Mouse (Mus musculus) left cerebral cortex, postnatal 25 days (tissue): ENCODE measurements around the gene Fars2. TPM values are rescaled to one million over a fixed set of nuclear protein-coding genes. Genes with fewer than 3 reads are reported as not detected.

ENCODE experiments used
- DNase-seq, 2 experiments: peaks; one replicate each; pipeline ENCODE4 v3.0.0; 2022; ENCODE audit warnings: low spot score in 2 of 2, mixed read lengths in 1 of 2
- intact Hi-C: fragments of 180-260 bp; cut with DNase I; formaldehyde crosslinking; loops from one replicate; pipeline ENCODE4 v1.15.1; 2025
- total RNA-seq, 2 experiments: library from RNA; stranded (reverse); gene quantifications; 2 replicates each; pipeline ENCODE4 v1.2.3; 2021

Fars2 gene
- total RNA-seq, 2 experiments from 2014 or later, result 33.9 to 39.1 TPM

DNA sequence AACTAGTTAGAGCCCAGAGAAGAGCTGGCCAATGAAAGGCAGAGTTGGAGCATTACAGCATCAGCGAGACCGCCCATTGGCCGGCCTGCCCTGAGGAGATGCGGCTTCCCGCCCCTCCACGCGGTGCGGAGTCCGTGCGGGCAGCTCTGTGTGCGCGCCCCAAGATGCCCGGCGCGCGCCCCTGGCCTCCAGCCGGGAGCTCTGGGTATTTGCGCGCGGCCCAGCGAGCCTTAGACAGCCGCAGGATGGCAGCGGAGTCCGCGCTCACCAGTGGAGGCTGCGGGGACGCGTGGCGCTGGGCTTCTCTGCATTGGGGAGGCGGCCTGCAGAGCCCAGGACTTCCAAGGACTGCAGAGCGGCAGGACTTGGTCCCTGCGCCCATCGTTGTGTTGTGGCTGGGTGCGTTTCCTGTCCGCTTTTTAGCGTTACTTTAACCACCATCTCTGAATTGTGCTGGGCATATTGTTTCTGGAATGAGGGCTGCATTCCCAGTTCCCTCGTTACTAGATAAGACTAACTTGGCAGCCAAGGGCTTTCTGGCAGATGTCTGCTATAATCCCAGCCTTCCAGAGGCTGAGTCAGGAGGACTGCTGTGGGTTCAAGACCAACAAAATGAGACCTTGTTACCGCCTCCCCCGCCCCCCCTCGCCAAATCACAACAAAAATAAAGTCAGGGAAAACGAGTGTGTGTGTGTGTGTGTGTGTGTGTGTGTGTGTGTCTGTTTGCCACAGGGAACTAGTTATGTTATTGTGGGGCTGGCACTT lies 461.5 kb downstream of the Fars2 start:
- intact Hi-C loops, result loop anchor here (2.0 to 10.0 kb wide), 4 partner anchors 72 to 736 kb away; no protein-coding TSS in a partner anchor
- DNase-seq, result peak; percentile 90 to 94

DNA sequence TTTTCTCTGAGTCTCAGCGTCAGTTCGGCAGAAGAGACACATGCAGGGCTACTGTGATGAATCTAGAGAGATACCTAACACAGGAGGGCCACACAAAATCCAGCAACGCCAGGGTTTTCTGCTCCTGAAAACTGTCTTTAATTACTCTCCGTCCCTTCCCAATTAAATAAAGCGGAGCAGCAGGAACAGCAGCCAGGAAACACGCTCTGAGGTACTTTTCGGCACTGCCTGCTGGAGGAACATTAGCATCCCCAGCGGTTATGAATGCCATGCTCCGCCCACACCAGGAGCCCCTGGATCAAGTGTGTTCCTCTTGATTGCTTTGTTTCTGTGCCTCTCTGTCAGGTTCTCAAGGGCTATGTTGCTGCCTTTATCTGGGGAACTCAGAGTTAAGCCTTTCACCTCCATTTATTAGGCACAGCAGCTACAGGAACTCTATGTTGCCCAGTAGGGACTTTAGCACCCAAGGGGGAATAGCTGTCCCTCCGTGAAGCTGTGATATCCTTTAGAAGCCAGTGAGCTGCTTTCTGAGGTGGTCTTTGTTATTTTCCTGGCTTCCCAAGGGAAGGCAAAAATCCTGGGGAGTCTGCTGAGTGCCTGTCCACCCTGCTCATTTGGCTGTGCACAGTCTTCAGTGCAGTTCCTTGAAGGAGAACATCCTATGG lies 465.3 kb downstream of the Fars2 start:
- DNase-seq, result no peak
- intact Hi-C loops, result no loop called here

DNA sequence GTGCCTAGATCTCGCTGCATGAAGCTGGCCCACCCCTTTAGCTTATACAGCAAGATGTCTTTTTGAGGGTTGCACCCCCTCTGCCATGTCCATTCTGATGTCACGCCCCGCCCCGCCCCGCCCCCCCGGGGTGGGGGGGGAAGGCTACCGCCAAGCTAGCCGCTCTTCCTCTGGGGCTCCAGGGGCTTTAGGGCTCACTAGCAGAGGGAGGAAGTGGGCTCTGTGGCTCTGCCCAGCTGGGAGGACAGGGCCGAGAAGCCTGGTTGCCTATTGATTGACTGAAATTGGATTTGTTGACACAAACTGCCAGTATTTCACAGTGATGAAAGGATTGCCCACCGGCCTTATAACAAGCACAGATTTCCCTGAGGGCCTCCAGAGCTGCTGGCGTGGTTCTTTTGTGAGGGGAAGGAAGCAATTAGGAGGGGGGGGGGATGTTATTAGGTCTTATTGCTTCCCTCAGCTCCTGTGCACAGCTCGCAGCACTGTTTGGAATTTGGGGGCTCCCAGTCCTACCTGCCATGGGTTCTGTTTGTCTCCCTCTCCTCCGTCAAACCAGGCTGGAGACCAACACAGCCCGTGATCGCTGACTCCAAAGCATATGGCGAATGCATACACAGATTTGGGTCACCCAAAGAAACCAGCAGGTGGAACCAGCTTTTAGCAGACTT lies 466.4 kb downstream of the Fars2 start:
- intact Hi-C loops, result no loop called here
- peak in 1 of 2 experiments; percentile 55 for DNase-seq

DNA sequence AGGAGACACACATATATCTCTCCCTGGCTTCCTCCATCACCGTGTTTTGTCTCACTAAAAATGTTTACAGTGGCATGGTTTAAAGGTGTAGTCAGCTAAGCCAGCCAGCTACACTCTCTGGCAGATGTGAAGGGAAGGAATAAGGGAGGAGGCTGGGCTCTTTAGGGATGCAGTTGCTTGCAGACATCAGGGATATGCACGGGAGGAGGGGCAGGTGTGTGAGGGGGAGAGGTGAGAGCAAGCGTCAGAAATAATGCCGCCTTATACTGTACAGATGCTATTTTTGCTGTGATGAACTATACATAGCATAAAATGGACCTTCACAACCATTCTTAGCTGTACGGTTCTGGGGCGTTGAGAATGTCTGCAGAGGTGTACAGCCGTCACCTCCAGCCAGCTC lies 467.0 kb downstream of the Fars2 start:
- DNase-seq, result peak in 1 of 2 experiments; percentile 55
- intact Hi-C loops, result no loop called here

DNA sequence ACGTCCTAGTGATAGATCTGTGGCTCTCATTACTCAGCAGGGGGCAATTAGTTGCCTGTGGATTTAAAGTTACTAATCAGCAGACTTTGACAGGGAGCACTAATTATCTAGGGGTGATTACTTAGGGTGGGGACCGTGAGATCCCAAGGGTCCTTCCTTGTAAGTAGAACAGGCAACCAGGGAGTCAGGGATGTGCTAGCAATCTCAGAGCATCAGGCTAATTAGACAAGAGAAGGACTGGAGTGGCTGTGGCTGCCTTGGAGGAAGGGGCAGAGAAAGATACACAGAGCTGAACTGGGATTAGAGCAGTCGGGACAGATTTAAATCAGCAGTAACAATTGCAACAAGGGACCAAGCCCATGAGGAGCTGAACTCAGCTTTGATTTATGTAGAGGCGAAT lies 471.9 kb downstream of the Fars2 start:
- intact Hi-C loops, result no loop called here
- DNase-seq, result no peak

DNA sequence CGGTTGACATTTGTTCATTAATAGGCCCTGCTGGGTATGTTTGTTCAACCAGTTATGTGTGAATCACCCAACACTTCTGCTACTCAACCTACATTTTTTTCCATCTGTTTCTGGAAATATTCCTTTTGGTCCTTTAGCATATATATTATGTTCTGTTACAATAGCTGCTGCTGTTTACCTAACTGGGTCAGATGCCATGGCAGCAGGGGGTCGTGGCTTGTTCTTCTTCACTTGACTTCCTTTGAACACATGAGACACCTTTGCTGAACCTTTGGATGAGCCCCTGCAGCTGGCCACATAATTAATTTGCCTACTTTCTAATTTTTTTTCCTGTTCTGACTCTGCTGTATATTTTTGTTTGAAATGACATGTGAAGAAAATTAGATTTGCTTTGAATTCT lies 475.1 kb downstream of the Fars2 start:
- no peak for DNase-seq
- intact Hi-C loops, result no loop called here

DNA sequence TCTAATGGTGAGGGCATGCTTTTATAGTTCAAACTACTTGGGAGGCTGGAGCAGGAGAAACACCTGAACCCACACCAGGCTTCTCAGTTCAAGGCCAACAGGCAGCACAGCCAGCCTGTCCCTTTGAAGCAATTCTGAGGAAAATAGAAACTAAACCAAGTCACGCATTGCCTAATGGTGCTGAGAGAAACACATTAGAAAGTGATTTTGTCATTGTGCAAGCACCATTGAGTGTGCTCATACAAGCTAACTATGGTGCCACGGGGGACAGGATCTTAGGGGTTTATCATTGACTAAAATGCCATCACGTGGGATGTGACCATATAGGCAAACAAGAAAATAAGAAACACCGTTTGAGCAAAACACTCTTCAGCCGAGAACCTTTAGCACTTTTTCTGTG lies 489.5 kb downstream of the Fars2 start:
- no peak for DNase-seq
- intact Hi-C loops, result no loop called here

DNA sequence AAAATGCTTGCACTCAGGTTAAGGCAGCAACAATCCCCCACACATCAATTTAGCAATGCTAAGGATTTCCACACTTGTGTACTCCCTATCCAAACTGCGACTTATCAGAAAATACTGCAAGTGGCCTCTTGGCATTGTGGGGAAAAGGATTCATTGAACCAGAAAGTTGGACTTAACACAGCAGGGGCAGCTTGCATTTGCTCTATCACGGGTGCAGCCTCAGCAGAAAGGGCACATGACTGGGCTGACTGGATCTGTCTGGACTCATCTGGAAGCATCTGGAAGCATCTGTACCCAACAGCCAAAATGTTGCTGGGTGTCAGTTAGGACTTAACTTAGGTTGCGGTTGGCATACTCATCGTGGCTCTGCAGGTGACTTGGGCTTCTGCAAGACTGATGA lies 490.7 kb downstream of the Fars2 start:
- no peak for DNase-seq
- intact Hi-C loops, result no loop called here

DNA sequence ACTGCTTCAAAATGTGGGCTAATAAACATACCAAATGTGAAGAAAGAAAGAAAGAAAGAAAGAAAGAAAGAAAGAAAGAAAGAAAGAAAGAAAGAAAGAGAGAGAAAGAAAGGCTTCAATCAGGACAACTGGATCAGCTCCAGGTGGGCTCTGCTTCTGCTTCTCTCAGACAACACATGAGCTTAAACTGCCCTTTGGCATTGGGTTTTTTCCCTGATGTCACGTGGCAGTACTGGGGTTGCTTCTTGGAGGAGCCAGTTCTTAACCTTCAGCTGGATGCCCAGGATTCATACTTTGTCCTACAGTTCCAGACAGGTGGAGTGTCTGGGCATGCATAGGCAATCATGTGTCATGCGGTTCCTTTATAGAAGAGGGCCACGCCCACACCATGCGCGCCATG lies 493.2 kb downstream of the Fars2 start:
- intact Hi-C loops, result no loop called here
- no peak for DNase-seq

DNA sequence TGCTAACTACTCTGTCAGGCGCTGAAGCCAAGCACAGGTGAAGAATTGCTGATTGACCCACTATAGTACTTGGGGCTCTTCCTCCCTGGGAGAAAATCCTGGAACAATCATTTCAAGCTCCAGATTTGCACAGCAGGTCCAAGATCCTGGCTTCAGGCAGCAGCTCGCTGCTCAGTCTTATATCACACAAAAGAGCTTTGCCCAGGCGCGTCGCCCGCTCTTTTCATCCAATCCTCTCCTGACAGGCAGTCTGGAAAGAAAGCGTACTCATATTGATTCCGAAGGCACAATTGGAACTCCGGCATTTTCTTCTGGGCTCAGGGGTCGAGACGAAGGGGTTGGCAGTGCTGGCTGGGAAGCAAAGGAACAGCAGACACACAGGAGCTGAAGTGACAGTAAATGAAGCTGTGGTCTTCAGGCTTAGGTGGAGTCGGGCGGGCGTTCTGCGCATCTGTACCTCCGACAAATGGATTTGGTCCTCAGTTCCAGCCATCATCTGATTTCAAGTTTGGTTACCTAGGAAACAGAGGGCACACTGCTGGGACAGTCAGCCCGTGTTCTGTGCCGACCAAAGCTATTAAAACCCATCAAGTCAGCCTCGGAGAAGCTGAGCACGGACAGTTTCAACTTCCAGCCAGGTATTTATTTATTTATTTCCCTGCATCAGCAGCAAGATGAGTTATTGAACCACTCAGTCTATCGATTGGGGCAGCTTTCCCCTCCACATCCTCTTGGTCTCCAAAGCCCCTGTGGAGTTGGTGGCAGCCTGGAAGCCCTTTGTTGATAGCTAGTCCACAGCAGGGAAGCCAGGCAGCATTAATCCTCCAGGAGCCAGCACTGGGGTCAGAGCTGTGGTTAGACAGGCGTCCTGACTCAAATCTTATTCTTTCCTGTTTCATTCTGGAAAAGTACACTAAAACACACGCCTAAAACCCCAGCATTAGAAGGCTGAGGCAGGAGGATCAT lies 495.9 kb downstream of the Fars2 start:
- intact Hi-C loops, result no loop called here
- DNase-seq, result peak; percentile 40 to 46

DNA sequence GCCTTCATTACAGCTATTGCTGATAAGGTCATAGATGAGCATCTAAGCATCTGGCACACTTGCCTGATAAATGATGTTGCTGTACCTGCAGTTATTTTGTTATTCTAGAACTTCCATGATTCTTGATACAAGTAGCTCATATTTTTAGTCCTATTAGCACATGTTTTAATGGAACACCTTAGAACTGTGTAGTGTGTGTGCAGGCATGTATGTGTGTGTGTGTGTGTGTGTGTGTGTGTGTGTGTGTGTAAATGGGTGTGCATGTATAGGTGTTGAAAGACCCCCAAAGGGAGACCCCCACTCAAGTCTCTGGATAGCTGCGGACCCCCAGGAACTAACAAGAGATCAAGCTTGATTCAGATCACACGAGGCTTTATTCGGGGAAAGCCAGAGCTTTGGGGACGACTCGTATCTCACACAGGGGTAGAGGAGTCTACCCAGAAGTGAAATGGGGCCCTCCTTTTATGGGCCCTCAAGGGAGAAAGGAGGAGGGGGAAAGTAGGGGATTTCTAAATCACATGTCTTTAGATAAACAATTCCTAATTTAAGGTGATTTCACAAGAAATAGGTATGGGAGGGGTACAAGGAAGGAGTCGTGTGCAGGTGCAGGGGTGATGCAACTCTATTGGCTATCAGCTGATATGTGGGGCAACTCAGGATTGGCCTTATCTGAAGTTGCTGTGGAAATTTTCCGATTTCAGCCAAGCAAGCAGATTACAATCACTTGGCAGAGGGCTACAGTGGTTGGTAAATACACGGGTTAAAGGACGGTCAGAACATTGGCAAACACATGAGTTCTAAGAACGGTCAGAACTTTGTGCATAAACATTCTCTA lies 503.5 kb downstream of the Fars2 start:
- intact Hi-C loops, result no loop called here
- DNase-seq, result no peak

DNA sequence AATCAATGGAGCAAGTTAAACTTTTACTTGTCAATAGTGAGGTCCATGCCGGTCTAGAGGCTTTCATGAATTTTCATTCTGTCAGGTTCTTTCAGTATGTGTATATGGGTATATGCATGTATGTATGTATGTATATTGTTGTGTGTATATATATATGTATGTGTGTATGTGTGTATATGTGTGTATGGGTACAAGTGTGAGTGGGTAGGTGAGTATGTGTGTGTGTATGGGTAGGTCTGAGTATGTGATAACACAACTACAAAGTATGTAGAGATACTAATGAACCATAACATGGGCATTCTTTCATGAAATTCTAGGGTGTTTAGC lies 504.1 kb downstream of the Fars2 start:
- DNase-seq, result no peak

DNA sequence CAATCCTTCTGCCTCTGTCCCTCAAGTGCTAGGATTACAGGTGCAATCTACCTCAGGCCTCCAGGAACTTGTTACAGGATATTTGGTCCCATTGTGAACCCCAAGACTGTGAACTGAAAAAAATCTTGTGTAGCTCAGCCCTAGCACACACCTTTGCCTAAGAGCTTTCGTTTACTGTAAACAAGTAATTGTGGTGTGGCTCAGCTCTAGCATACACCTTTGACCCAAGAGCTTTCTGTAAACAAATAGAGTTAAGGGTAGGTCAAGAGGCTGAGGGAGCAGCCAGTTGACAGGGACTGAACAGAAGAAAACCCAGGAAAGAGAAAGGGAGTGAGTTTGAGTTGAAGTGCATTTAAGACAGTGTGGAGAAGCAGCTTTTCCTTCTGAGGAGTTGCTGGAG lies 506.3 kb downstream of the Fars2 start:
- intact Hi-C loops, result no loop called here
- DNase-seq, result no peak

More for the DNA sequence above, 504.1 kb downstream of the Fars2 start:
- intact Hi-C loops, result no loop called here

DNA sequence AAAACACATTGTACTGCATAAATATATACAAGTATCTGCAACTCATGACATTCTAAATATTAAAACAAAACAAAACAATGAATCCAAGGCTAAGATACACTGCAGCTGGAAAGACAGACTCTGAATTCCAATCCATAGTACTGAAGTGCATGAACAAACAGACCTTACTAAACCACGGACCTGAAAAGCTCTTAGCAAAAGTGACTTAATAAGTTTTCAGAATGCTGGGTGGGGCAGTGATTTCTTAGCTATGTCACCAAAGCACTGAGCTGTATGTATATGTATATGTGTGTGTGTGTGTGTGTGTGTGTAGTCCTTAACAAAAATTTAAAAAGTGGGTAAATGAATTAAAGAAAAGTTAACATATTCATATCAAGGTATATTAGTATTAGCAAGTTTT lies 511.9 kb downstream of the Fars2 start:
- intact Hi-C loops, result no loop called here
- DNase-seq, result no peak

DNA sequence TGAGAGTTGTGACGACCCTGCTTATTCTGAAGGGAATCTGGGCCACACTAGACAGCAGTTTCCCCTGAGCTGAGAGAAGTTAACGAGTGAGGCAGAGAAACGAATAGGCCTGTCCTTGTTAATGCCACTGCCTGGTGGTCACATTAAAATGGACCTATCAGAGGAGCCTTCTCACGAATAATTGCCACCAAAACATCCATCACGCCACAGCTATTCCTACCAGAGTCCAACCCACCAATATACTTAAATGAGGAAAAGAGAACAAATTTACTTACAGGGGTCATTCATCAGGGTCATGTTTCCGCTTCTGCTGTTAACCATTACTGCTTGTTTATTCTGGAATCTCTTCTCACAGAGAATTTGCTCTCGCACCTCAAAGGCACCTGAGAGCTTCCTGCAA lies 531.0 kb downstream of the Fars2 start:
- intact Hi-C loops, result no loop called here
- DNase-seq, result no peak

DNA sequence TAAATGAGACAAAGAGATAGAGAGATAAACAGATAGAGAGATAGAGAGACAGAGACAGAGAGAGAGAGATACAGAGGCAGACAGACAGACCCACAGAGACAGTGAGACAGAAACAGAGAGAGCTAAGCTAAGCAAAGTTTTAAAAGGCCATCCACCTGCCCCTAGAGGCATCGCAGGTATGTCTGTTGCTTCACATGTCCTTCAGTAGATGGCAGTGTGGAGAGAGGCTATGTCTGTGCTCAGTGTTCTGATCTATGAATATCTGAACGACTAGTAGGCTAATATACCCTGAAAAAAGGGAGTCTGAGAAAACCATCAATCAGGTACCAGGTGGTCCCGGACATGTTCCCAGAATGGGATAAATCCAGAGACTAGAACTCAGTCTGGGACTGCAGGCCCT lies 537.0 kb downstream of the Fars2 start:
- intact Hi-C loops, result no loop called here

DNA sequence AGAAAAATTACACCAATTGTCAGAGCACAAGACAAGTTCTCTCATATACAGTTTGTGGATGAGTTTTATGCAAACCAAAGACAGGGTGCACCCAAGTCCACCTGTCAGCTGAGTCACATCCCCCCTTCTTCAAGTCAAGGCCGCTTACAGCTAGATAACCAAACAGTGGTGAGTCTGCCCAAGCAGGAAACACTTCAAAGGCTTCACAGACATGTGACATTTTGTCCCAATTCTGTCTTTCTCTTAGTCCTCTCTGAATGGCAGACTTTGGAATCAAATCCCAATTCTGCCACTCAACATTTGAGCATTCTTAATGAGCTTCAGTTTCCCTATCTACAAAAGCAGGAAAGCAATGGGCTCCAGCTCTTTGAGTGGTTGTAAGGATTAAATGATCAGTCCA lies 562.1 kb downstream of the Fars2 start:
- intact Hi-C loops, result no loop called here
- DNase-seq, result no peak

More for the DNA sequence above, 537.0 kb downstream of the Fars2 start:
- DNase-seq, result no peak

DNA sequence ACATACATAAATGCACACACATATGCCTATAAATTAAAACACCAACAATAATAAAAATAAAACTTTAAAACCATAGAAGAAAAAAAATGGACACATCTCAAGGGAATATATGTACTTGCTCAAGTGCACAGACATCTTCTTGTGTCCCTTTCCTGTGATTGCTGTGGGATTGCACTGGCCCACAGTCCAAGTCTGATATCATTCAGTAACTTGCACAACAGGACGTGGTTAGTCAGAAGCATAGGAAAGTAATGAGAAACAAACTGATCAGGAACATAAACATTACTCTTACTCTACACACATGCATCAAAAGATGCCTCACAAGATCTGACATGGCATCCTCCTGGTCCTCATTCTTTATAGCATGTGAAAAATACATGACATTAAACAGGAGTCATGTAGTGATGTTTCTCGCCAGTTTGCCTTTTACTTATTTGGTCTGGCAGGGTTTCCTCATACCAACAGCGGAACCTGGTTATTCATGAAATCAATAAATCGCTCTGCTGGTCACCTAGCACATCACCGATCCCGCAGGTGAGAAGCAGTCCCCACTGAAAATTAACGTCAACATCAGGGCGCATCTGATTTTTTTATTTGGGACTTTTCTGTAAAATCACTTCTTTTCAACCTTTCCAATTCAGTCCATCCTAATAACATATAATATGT lies 563.6 kb downstream of the Fars2 start:
- DNase-seq, result no peak
- intact Hi-C loops, result no loop called here
